Mouse (Mus musculus) megakaryocyte-erythroid progenitor cell, adult 5-6 weeks (primary cell): ENCODE measurements around the gene Dapp1. TPM values are rescaled to one million over a fixed set of nuclear protein-coding genes. Genes with fewer than 3 reads are reported as not detected.
"Not testable (repeated sequence)": the region's sequence is repeated elsewhere in the genome, so short reads cannot be mapped to it uniquely, and the experiment has no call there.

Source experiments
- ATAC-seq: replicated peaks from 2 replicates; pipeline ENCODE4 v1.8.0; 2016; ENCODE audit warnings: mild to moderate bottlenecking, inconsistent platforms; ENCODE audit not compliant: severe bottlenecking, poor library complexity, low FRiP score, low TSS enrichment
- total RNA-seq, 2 experiments: library from RNA; stranded (forward) in 1 of 2; stranded (reverse) in 1 of 2; fragments of 200-1000, 215-1000 nt in 1 of 2; fragments of >200 nt in 1 of 2; fragmentation: Nextera tagmentation in 1 of 2; gene quantifications; 2 replicates each; pipeline ENCODE4 v1.2.3; 2014 to 2017

Gene Dapp1
- total RNA-seq, 2 experiments from 2014 or later: 108 to 110 TPM

- no peak for ATAC-seq
Measured at GRCm38 (mm10) chr3:137959456-137959855, 21.9 kb downstream of the Dapp1 start.

GRCm38 (mm10) chr3:137958352-137958751 is 23.0 kb downstream of the Dapp1 start:
- ATAC-seq: no peak

- ATAC-seq: peak; percentile 85
Measured at GRCm38 (mm10) chr3:137957864-137958263, 23.5 kb downstream of the Dapp1 start.

GRCm38 (mm10) chr3:137955560-137956081 is 25.7 kb downstream of the Dapp1 start:
- no peak for ATAC-seq

GRCm38 (mm10) chr3:137954256-137954916 is 27.0 kb downstream of the Dapp1 start:
- no peak for ATAC-seq

- ATAC-seq: peak; percentile 32
Measured at GRCm38 (mm10) chr3:137952914-137953880, 28.1 kb downstream of the Dapp1 start.

- ATAC-seq: peak; percentile 45
Measured at GRCm38 (mm10) chr3:137952225-137952913, 29.0 kb downstream of the Dapp1 start.

GRCm38 (mm10) chr3:137951819-137952218 is 29.5 kb downstream of the Dapp1 start:
- ATAC-seq: peak; percentile 76

GRCm38 (mm10) chr3:137951302-137951701 is 30.0 kb downstream of the Dapp1 start:
- not testable (repeated sequence) for ATAC-seq

GRCm38 (mm10) chr3:137950191-137950885 is 31.0 kb downstream of the Dapp1 start:
- no peak for ATAC-seq

GRCm38 (mm10) chr3:137947525-137947924 is 33.8 kb downstream of the Dapp1 start:
- ATAC-seq: no peak

GRCm38 (mm10) chr3:137946827-137947226 is 34.5 kb downstream of the Dapp1 start:
- ATAC-seq: no peak

GRCm38 (mm10) chr3:137943737-137944154 is 37.6 kb downstream of the Dapp1 start:
- peak; percentile 23 for ATAC-seq

- ATAC-seq: no peak
Measured at GRCm38 (mm10) chr3:137942098-137942622, 39.2 kb downstream of the Dapp1 start.

- no peak for ATAC-seq
Measured at GRCm38 (mm10) chr3:137941555-137941954, 39.8 kb downstream of the Dapp1 start.

GRCm38 (mm10) chr3:137940757-137941156 is 40.6 kb downstream of the Dapp1 start:
- ATAC-seq: peak; percentile 91

GRCm38 (mm10) chr3:137938608-137939007 is 42.7 kb downstream of the Dapp1 start:
- ATAC-seq: no peak

GRCm38 (mm10) chr3:137936541-137936940 is 44.8 kb downstream of the Dapp1 start:
- ATAC-seq: no peak
